Mouse (Mus musculus): ENCODE data around the gene A730061H03Rik.
A peak's percentile ranks its signal among the peaks of the same experiment; 100 is the strongest.

The A730061H03Rik gene

DNA sequence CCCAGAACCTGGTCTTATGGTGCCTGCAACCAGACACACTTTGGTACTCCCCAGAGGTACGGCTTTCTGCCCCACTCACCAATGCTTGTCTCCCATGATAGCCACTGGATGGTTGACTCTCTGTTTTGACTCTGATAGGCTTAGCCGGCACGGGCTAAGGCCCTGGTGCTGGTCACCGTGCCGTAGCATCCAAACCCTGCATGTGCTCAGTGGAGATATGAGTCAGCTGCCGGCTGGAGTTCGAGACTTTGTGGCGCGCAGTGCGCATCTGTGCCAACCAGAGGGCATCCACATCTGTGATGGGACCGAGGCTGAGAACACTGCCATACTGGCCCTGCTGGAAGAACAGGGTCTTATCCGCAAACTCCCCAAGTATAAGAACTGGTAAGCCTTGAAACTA is 17.9 kb downstream of the A730061H03Rik start:
- DNase-seq = no peak

DNA sequence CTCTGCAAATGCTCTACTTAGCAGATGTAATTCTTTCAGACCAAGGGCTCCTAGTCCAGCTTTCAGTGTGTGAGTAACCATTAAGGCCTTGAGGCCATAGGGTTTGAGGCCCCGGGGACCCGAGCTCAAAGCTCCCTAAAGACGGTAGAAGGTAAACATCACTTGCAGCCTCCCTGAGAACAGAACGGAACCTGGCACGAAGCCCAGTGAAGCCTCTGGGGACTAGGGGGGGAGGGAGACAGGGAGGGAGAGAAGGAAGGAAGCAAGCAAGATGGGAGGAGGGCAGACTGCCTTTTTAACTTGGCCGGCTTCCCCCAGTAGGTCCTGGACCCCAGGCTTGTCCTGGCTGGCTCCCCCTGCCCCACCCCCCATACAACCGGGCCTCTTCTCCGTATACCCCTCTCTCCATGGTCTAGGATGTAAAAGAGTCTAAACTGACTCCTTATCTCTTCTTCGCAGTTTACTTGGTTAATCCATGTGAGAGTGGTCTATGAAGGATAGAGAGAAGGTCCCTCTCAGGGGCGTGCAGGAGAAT is 19.4 kb downstream of the A730061H03Rik start:
- DNase-seq = peak; percentile 81

GRCm38 (mm10) chr14:55540067-55540786 is 20.0 kb downstream of the A730061H03Rik start, which contains the start of gene Pck2:
TSS of gene Pck2 (plus strand) at chr14:55540266.
- DNase-seq = peak; percentile 84

- no peak for DNase-seq
Observed at GRCm38 (mm10) chr14:55536116-55536745, 24.0 kb downstream of the A730061H03Rik start.

GRCm38 (mm10) chr14:55527940-55528339 is 32.3 kb downstream of the A730061H03Rik start:
- DNase-seq = no peak

DNA sequence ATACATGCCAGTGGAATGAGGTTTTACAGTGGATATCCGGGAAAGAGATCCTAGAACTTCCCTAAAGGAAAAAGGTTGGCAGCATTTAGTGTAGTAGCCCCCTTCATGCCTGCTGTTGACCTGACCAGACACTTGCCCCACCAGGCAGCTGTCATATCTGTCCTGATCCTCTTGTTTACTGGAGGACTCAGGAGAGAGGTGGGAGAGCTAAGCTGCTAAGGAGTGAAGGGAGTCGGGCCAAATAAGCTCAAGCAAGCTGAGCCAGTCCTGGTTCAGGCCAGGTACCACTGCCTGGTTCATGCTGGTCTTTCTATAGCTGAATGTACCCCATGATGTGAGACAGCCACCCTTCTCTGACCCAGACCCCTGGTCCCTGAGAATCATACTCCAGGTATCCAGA is 33.5 kb downstream of the A730061H03Rik start:
- DNase-seq = no peak

DNA sequence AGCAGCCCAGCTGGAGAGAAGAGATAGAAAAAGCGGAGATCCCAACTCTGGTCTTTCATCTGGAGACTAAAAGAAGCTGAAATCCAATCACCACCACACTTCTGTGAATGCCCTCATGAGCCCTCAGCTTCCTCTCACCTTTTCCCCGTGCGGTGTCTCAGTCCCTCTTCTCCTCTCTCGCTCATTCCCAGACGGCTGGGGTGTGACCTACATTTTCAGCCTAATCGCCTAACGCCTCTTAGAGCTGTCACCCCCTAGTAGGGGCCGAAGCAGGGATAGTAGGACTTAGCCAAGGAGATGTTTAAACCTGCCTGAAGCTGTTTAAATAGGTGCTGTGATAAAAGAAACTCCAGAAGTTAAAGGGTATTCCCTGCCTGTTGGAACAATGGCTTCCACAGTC is 35.4 kb downstream of the A730061H03Rik start, which contains the start of gene Nrl:
Gene Nrl (minus strand): TSS at position 197 of the 400 bp plus-strand sequence.
- DNase-seq = no peak

GRCm38 (mm10) chr14:55524062-55524461 is 36.1 kb downstream of the A730061H03Rik start:
- DNase-seq = no peak

- DNase-seq = peak; percentile 56
Observed at GRCm38 (mm10) chr14:55520451-55521361, 39.5 kb downstream of the A730061H03Rik start.

DNA sequence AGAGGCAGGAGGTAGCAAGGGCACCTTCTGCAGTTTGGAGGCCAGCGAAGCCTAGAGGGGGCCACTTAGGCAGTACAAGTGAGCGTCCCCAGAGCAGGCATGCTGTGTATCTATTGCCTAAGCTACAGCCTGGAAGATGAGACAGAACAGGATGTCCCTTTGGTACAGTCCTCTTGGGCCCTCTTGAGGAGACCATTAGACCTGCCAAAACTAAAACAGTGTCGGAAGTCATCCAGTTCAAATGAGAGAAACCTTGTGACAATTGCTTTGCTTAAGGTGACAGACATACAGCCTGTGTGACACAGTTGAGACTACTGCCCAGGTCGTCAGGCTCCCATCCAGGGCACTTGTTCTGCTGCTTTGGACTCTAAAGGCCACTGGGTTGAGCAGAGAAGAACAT is 40.6 kb downstream of the A730061H03Rik start:
- no peak for DNase-seq

DNA sequence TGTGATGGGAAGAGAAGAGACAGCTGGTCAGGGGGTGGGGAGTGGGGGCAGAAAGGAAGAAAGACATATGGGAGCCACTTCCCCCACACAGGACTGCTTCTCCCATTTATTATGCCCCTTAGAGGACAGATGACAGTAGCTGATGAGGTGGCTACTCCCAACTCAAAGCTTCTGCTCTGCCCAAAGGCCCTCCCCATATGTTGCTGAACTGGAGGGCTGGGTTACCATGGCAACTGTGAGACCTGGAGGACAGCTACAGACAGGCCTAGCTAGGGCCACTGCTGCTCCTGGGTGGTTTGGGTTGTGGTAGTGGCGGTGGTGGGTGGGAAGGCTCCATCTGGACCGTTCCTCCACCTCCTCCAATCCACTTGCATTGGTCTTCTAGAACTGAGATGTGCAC is 41.3 kb downstream of the A730061H03Rik start:
- no peak for DNase-seq

DNA sequence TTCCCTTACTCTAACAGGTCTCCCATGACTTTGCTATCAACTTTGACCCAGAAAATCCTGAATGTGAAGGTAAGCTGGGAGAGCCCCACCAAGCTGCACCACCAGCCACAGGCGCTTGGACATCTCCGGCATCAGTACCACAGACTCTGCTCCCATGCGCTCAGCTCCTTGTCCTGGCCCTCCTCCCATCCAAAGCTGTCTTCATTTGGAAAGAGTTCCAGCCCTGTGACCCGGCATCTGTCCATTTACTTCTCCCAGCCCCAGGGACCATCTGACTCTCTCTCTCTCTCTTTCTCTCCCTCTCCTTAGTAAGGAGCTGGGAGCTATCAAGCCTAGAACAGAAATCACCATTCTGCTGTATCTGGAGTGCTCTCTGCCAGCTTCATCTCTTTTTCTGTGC is 44.4 kb downstream of the A730061H03Rik start:
- DNase-seq = no peak

- no peak for DNase-seq
Observed at GRCm38 (mm10) chr14:55513927-55514326, 46.3 kb downstream of the A730061H03Rik start.

DNA sequence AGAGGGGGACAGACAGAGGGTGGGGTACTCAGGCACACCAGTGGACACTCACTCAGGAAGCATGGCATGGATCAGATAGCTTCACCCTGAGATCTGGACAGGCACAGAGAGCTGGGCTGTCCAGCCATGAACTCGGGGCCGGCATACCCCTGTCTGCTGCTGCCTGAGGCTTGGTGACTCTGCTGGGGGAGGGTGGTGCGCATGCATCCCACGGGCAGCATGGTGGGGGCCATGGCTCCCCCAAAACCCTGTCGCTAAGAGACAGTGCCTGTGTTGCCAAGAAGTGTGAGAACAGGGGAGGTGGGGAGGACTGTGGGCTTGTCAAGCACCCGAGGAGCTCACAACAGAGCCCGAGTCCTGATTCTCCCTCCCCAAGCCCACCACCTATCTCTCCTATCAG is 49.2 kb downstream of the A730061H03Rik start:
- DNase-seq = no peak

DNA sequence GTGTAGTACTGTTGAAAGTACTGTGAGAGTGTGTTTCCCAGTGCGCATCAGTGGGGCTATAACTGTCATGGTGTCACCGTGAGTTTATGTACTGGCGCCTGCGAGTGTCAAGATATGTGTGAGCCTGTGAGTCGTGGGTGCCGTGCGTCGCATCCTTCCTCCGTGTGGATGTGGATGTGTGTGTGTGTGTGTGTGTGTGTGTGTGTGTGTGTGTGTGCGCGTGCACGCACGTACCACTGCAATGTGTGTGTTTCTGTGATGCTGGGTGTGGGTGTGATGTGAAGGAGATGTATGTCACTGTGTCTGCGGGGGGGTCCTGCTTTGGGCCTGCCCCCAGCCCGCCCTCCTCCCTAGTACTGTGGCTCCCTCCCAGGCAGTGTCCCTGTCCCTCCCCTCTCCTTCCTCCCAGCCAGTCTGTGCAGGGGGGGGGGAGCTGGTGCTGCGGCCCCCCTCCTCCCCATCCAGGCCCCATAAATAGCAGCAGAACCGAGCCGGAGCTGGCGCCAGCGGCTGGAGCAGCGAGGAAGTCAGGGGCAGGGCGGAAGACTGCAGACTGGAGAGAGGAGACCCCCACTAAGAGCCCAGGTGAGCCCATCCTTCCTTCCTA is 50.0 kb downstream of the A730061H03Rik start, which contains the start of gene Cpne6:
Gene Cpne6 (plus strand): TSS at position 321 of the 607 bp plus-strand sequence.
- DNase-seq = no peak

Data from cerebellum, adult 8-10 months (tissue).